Mouse (Mus musculus): ENCODE measurements around the gene Gm11168. TPM values are rescaled to one million over a fixed set of nuclear protein-coding genes. Genes with fewer than 3 reads are reported as not detected.
"Not testable (repeated sequence)": the region's sequence is repeated elsewhere in the genome, so short reads cannot be mapped to it uniquely, and the experiment has no call there.

Gene Gm11168
- polyA plus RNA-seq, 1 experiment from 2014 or later: 0.38 TPM

GRCm38 (mm10) chr9:3012733-3013279 lies 9.7 kb downstream of the Gm11168 start, which contains the start of gene Gm10721:
Gm10721 (plus strand) TSS chr9:3013140.
- not testable (repeated sequence) for H3K36me3 ChIP-seq (ENCODE audit: control insufficient read depth, insufficient read depth); H3K27me3 ChIP-seq (ENCODE audit: control insufficient read depth, insufficient read depth, low read length); H3K27ac ChIP-seq (ENCODE audit: low read length); H3K9me3 ChIP-seq (replicated peaks; ENCODE audit: control insufficient read depth, low read length); H3K4me3 ChIP-seq (ENCODE audit: low read length); H3K9ac ChIP-seq (ENCODE audit: low read length); H3K4me2 ChIP-seq (ENCODE audit: low read depth, low read length); H3K4me1 ChIP-seq (ENCODE audit: control insufficient read depth, insufficient read depth, low read length)
- no CpG with 5 or more reads among the region's 11 CpGs for WGBS
- ATAC-seq (replicated peaks; ENCODE audit: extremely low read depth, insufficient read depth, low FRiP score): 0 out of 2 replicates have a peak, but pooled peaks have one; percentile 17

GRCm38 (mm10) chr9:3015354-3015753 lies 12.2 kb downstream of the Gm11168 start, which contains the start of gene Gm10720:
Gm10720 (plus strand) TSS chr9:3015654.
- not testable (repeated sequence) for H3K4me1 ChIP-seq (ENCODE audit: control insufficient read depth, insufficient read depth, low read length); H3K27me3 ChIP-seq (ENCODE audit: control insufficient read depth, insufficient read depth, low read length); H3K4me3 ChIP-seq (ENCODE audit: low read length); H3K9ac ChIP-seq (ENCODE audit: low read length); H3K27ac ChIP-seq (ENCODE audit: low read length); H3K9me3 ChIP-seq (replicated peaks; ENCODE audit: control insufficient read depth, low read length); H3K4me2 ChIP-seq (ENCODE audit: low read depth, low read length); ATAC-seq (replicated peaks; ENCODE audit: extremely low read depth, insufficient read depth, low FRiP score); H3K36me3 ChIP-seq (ENCODE audit: control insufficient read depth, insufficient read depth)
- 50% methylated on average over 4 of the region's 9 CpGs for WGBS

- H3K27ac ChIP-seq (ENCODE audit: low read length); H3K4me1 ChIP-seq (ENCODE audit: control insufficient read depth, insufficient read depth, low read length); H3K36me3 ChIP-seq (ENCODE audit: control insufficient read depth, insufficient read depth); H3K4me3 ChIP-seq (ENCODE audit: low read length); H3K9me3 ChIP-seq (replicated peaks; ENCODE audit: control insufficient read depth, low read length); H3K4me2 ChIP-seq (ENCODE audit: low read depth, low read length); H3K9ac ChIP-seq (ENCODE audit: low read length); H3K27me3 ChIP-seq (ENCODE audit: control insufficient read depth, insufficient read depth, low read length); ATAC-seq (replicated peaks; ENCODE audit: extremely low read depth, insufficient read depth, low FRiP score): not testable (repeated sequence)
- WGBS: 68% methylated on average over 4 of the region's 6 CpGs
Measured at GRCm38 (mm10) chr9:3015896-3016295, 12.8 kb downstream of the Gm11168 start.

GRCm38 (mm10) chr9:3017108-3017507 lies 14.0 kb downstream of the Gm11168 start, which contains the start of gene Gm10719:
Gm10719 (plus strand) TSS chr9:3017408.
- not testable (repeated sequence) for H3K4me2 ChIP-seq (ENCODE audit: low read depth, low read length); H3K27me3 ChIP-seq (ENCODE audit: control insufficient read depth, insufficient read depth, low read length); H3K4me3 ChIP-seq (ENCODE audit: low read length); H3K4me1 ChIP-seq (ENCODE audit: control insufficient read depth, insufficient read depth, low read length); H3K36me3 ChIP-seq (ENCODE audit: control insufficient read depth, insufficient read depth); H3K9me3 ChIP-seq (replicated peaks; ENCODE audit: control insufficient read depth, low read length); H3K9ac ChIP-seq (ENCODE audit: low read length); ATAC-seq (replicated peaks; ENCODE audit: extremely low read depth, insufficient read depth, low FRiP score); H3K27ac ChIP-seq (ENCODE audit: low read length)
- WGBS: 57% methylated on average over 1 of the region's 9 CpGs

- H3K4me3 ChIP-seq (ENCODE audit: low read length); H3K4me2 ChIP-seq (ENCODE audit: low read depth, low read length); H3K36me3 ChIP-seq (ENCODE audit: control insufficient read depth, insufficient read depth); H3K9ac ChIP-seq (ENCODE audit: low read length); H3K9me3 ChIP-seq (replicated peaks; ENCODE audit: control insufficient read depth, low read length); H3K27me3 ChIP-seq (ENCODE audit: control insufficient read depth, insufficient read depth, low read length); ATAC-seq (replicated peaks; ENCODE audit: extremely low read depth, insufficient read depth, low FRiP score); H3K27ac ChIP-seq (ENCODE audit: low read length); H3K4me1 ChIP-seq (ENCODE audit: control insufficient read depth, insufficient read depth, low read length): not testable (repeated sequence)
- WGBS: 60% methylated on average over 9 of the region's 9 CpGs
Measured at GRCm38 (mm10) chr9:3018944-3019343, 15.8 kb downstream of the Gm11168 start.

- H3K4me2 ChIP-seq (ENCODE audit: low read depth, low read length); H3K36me3 ChIP-seq (ENCODE audit: control insufficient read depth, insufficient read depth); H3K9me3 ChIP-seq (replicated peaks; ENCODE audit: control insufficient read depth, low read length); H3K4me3 ChIP-seq (ENCODE audit: low read length); H3K4me1 ChIP-seq (ENCODE audit: control insufficient read depth, insufficient read depth, low read length); H3K27me3 ChIP-seq (ENCODE audit: control insufficient read depth, insufficient read depth, low read length); ATAC-seq (replicated peaks; ENCODE audit: extremely low read depth, insufficient read depth, low FRiP score); H3K9ac ChIP-seq (ENCODE audit: low read length); H3K27ac ChIP-seq (ENCODE audit: low read length): not testable (repeated sequence)
- 77% methylated on average over 11 of the region's 19 CpGs for WGBS
Measured at GRCm38 (mm10) chr9:3019835-3020727, 16.9 kb downstream of the Gm11168 start.

- H3K36me3 ChIP-seq (ENCODE audit: control insufficient read depth, insufficient read depth); H3K27ac ChIP-seq (ENCODE audit: low read length); H3K4me2 ChIP-seq (ENCODE audit: low read depth, low read length); H3K9ac ChIP-seq (ENCODE audit: low read length); H3K4me1 ChIP-seq (ENCODE audit: control insufficient read depth, insufficient read depth, low read length); H3K4me3 ChIP-seq (ENCODE audit: low read length); ATAC-seq (replicated peaks; ENCODE audit: extremely low read depth, insufficient read depth, low FRiP score); H3K27me3 ChIP-seq (ENCODE audit: control insufficient read depth, insufficient read depth, low read length); H3K9me3 ChIP-seq (replicated peaks; ENCODE audit: control insufficient read depth, low read length): not testable (repeated sequence)
- 67% methylated on average over 9 of the region's 13 CpGs for WGBS
Measured at GRCm38 (mm10) chr9:3022316-3023008, 19.3 kb downstream of the Gm11168 start.

- not testable (repeated sequence) for H3K4me3 ChIP-seq (ENCODE audit: low read length); H3K4me1 ChIP-seq (ENCODE audit: control insufficient read depth, insufficient read depth, low read length); H3K4me2 ChIP-seq (ENCODE audit: low read depth, low read length); H3K36me3 ChIP-seq (ENCODE audit: control insufficient read depth, insufficient read depth); H3K27ac ChIP-seq (ENCODE audit: low read length); ATAC-seq (replicated peaks; ENCODE audit: extremely low read depth, insufficient read depth, low FRiP score); H3K27me3 ChIP-seq (ENCODE audit: control insufficient read depth, insufficient read depth, low read length); H3K9me3 ChIP-seq (replicated peaks; ENCODE audit: control insufficient read depth, low read length); H3K9ac ChIP-seq (ENCODE audit: low read length)
- 72% methylated on average over 9 of the region's 13 CpGs for WGBS
Measured at GRCm38 (mm10) chr9:3023312-3023984, 20.3 kb downstream of the Gm11168 start, which contains the start of gene Gm10718. Gm10718 (plus strand) TSS chr9:3023547.

All from heart, embryonic 16.5 days (tissue).